Mouse (Mus musculus) liver, adult 2 months (tissue): ENCODE data around the gene Krt2. TPM values are rescaled to one million over a fixed set of nuclear protein-coding genes. Genes with fewer than 3 reads are reported as not detected.

ENCODE experiments used
- DNase-seq: peaks from one replicate; pipeline ENCODE4 v3.0.0-alpha.2; 2011; ENCODE audit warnings: low read depth, low spot score; ENCODE audit errors: extremely low read depth
- H3K27ac ChIP-seq: fragments of 200-500 bp; replicated peaks from 2 replicates; pipeline ENCODE4 v1.5.1; 2012; ENCODE audit warnings: low read depth, mild to moderate bottlenecking, control low read depth, inconsistent platforms, low read length; ENCODE audit not compliant: insufficient read depth
- H3K27me3 ChIP-seq: fragments of 200-500 bp; 2 replicates; pipeline ENCODE4 v1.6.1; 2012; ENCODE audit warnings: mild to moderate bottlenecking, moderate library complexity, low read length, inconsistent platforms; ENCODE audit not compliant: control insufficient read depth, insufficient read depth
- H3K36me3 ChIP-seq: fragments of 200-500 bp; 2 replicates; pipeline ENCODE4 v1.6.1; 2012; ENCODE audit warnings: low read length, inconsistent platforms; ENCODE audit not compliant: control insufficient read depth, insufficient read depth
- H3K4me1 ChIP-seq: fragments of 200-500 bp; 2 replicates; pipeline ENCODE4 v1.6.1; 2011; ENCODE audit warnings: low read length; ENCODE audit not compliant: control insufficient read depth, insufficient read depth
- H3K4me3 ChIP-seq: fragments of 200-500 bp; 2 replicates; pipeline ENCODE4 v1.5.1; 2011; ENCODE audit warnings: low read depth, mild to moderate bottlenecking, control low read depth, low read length, moderate library complexity; ENCODE audit not compliant: insufficient read depth
- H3K79me2 ChIP-seq: fragments of 200-500 bp; 2 replicates; pipeline ENCODE4 v1.6.1; 2012; ENCODE audit warnings: inconsistent platforms, mild to moderate bottlenecking, low read length, moderate library complexity; ENCODE audit not compliant: control insufficient read depth, insufficient read depth
- H3K9ac ChIP-seq: fragments of 200-500 bp; 2 replicates; pipeline ENCODE4 v1.6.1; 2012; ENCODE audit warnings: low read depth, mild to moderate bottlenecking, control low read depth, inconsistent platforms, low read length
- CTCF ChIP-seq: fragments of 200-500 bp; IDR thresholded peaks from 2 replicates; pipeline ENCODE4 v1.5.1; 2011; ENCODE audit warnings: low read depth, low read length, control low read depth
- POLR2A ChIP-seq: fragments of 200-500 bp; IDR thresholded peaks from 2 replicates; pipeline ENCODE4 v1.6.1; 2011; ENCODE audit warnings: low read length, control low read depth; ENCODE audit not compliant: insufficient read depth; ENCODE audit errors: extremely low read depth
- WGBS: fragments of 180-500 bp; shearing (Covaris S2); methylation state at CpG from one replicate; pipeline ENCODE4 v1.1.7; 2018; 5-methylcytosine and 5-hydroxymethylcytosine counted together
- polyA plus RNA-seq: library from polyadenylated mRNA; depleted of rRNA; stranded (reverse); fragments of >200 nt; gene quantifications from 2 replicates; pipeline ENCODE4 v1.2.3, GENCODE M21; 2012; rRNA removed
- total RNA-seq: library from RNA; depleted of rRNA; stranded (reverse); fragments of >200 nt; gene quantifications from 2 replicates; pipeline ENCODE4 v1.2.3, GENCODE M21; 2014; rRNA removed

Gene Krt2
- total and polyA plus RNA-seq, 2 experiments = not detected

DNA sequence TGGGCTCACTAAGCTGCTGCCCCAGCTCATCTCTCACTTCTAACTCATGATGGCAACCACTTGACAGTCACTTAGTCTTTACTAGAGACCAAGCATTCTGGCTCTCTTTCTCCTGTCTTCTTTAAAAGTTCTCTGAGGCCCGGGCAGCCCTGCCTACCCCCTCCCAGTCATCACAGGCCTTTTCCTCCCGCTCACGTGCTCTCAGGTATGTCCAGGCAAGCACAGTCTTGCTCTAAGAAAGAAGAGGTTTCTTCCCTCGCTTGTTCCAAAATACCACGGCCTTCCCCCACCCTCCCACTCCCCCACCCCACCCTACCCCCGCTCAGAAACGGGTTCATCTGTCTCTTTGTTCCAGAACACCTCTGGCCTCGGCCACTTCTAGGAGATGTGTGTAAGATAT lies 47.7 kb downstream of the Krt2 start:
- Histone ChIP-seq H3K4me1 (no peaks in the 10 kb centered on the region), H3K4me3 (no peak overlapping the region), H3K27ac (no peak overlapping the region), H3K36me3 (no peaks in the 10 kb centered on the region), H3K27me3 (no peaks in the 10 kb centered on the region), H3K9ac (no peak overlapping the region), H3K79me2 (no peaks in the 10 kb centered on the region)
- no peak for DNase-seq
- TF ChIP-seq CTCF (no peak), POLR2A (no peak)
- WGBS = 44% methylated on average over 8 of the region's 8 CpGs

Other genes with a start within 250 kb of the Krt2 start
- gene Krt75, start 244.3 kb downstream of the Krt2 start, total RNA-seq = not detected in 2 replicates
- gene Krt75, start 244.3 kb downstream of the Krt2 start, polyA plus RNA-seq = not detected in 2 replicates
- gene Gm5414, start 190.0 kb downstream of the Krt2 start, total RNA-seq = not detected in 2 replicates
- not detected in 2 replicates for gene Gm5414, start 190.0 kb downstream of the Krt2 start, polyA plus RNA-seq
- gene Gm5478, start 170.8 kb downstream of the Krt2 start, total RNA-seq = not detected in 2 replicates
- gene Gm5478, start 170.8 kb downstream of the Krt2 start, polyA plus RNA-seq = not detected in 2 replicates
- not detected in 2 replicates for gene Krt6b, start 137.9 kb downstream of the Krt2 start, total RNA-seq
- gene Krt6b, start 137.9 kb downstream of the Krt2 start, polyA plus RNA-seq = not detected in 2 replicates
- gene Krt6a, start 123.9 kb downstream of the Krt2 start, total RNA-seq = not detected in 2 replicates
- not detected in 2 replicates for gene Krt6a, start 123.9 kb downstream of the Krt2 start, polyA plus RNA-seq
- not detected in 2 replicates for gene Krt5, start 105.3 kb downstream of the Krt2 start, total RNA-seq
- not detected in 2 replicates for gene Krt5, start 105.3 kb downstream of the Krt2 start, polyA plus RNA-seq
- gene Krt71, start 75.1 kb downstream of the Krt2 start, total RNA-seq = not detected in 2 replicates
- not detected in 2 replicates for gene Krt71, start 75.1 kb downstream of the Krt2 start, polyA plus RNA-seq
- gene Krt72, start 31.7 kb downstream of the Krt2 start, total RNA-seq = not detected in 2 replicates
- gene Krt72, start 31.7 kb downstream of the Krt2 start, polyA plus RNA-seq = not detected in 2 replicates
- not detected in 2 replicates for gene Krt73, start 15.8 kb downstream of the Krt2 start, total RNA-seq
- gene Krt73, start 15.8 kb downstream of the Krt2 start, polyA plus RNA-seq = not detected in 2 replicates
- not detected in 2 replicates for gene Krt1, start 32.6 kb upstream of the Krt2 start, total RNA-seq
- gene Krt1, start 32.6 kb upstream of the Krt2 start, polyA plus RNA-seq = not detected in 2 replicates
- not detected in 2 replicates for gene Krt77, start 51.5 kb upstream of the Krt2 start, total RNA-seq
- gene Krt77, start 51.5 kb upstream of the Krt2 start, polyA plus RNA-seq = not detected in 2 replicates
- gene Krt76, start 74.8 kb upstream of the Krt2 start, total RNA-seq = not detected in 2 replicates
- not detected in 2 replicates for gene Krt76, start 74.8 kb upstream of the Krt2 start, polyA plus RNA-seq
- gene Krt4, start 106.6 kb upstream of the Krt2 start, total RNA-seq = not detected in 2 replicates
- 0.06 TPM in 1 of 2 replicates, not detected in the other for gene Krt4, start 106.6 kb upstream of the Krt2 start, polyA plus RNA-seq
- 0.09 TPM in 1 of 2 replicates, not detected in the other for gene Krt79, start 122.2 kb upstream of the Krt2 start, total RNA-seq
- gene Krt79, start 122.2 kb upstream of the Krt2 start, polyA plus RNA-seq = 0.04 and 0.10 TPM in 2 replicates
- gene Krt78, start 136.1 kb upstream of the Krt2 start, total RNA-seq = not detected in 2 replicates
- not detected in 2 replicates for gene Krt78, start 136.1 kb upstream of the Krt2 start, polyA plus RNA-seq
- gene Krt8, start 186.3 kb upstream of the Krt2 start, total RNA-seq = 240 and 251 TPM in 2 replicates
- gene Krt8, start 186.3 kb upstream of the Krt2 start, polyA plus RNA-seq = 155 and 168 TPM in 2 replicates
- gene Krt18, start 210.0 kb upstream of the Krt2 start, total RNA-seq = 255 and 258 TPM in 2 replicates
- gene Krt18, start 210.0 kb upstream of the Krt2 start, polyA plus RNA-seq = 110 and 124 TPM in 2 replicates